8 mouse cellular contexts compared by ENCODE assay signal in genomic region chr8:8969112-8969950, GRCm38 (mm10).
DNase-seq lines count a peak whose midpoint lies in the region; ATAC-seq lines count a peak whose summit lies in the region.

No protein-coding gene starts in this region.

- peak; percentile 45 to 46 for DNase-seq in heart, adult 18-20 months
- no peak for DNase-seq in heart, postnatal 4 days
- peak; percentile 22 for DNase-seq in adipocyte (ENCODE audit: low spot score)
- peak; percentile 66 for DNase-seq in lung, postnatal 25 days (ENCODE audit: low spot score)
- no peak for DNase-seq in right cerebral cortex, postnatal 10 days (ENCODE audit: low spot score in 2 of 2)
- DNase-seq in yolk sac, embryonic 10.5 days (ENCODE audit: low spot score), result no peak
- no peak for DNase-seq in left cerebral cortex, postnatal 4 days

- intact Hi-C loops in left cerebral cortex, postnatal 4 days (cut with DNase I), result no loop called here

- peak; percentile 64 for ATAC-seq in granulocyte monocyte progenitor cell, adult 5-6 weeks (replicated peaks; ENCODE audit: poor library complexity, severe bottlenecking)

Comparison
In these comparisons a context has a peak if more than half of its experiments do, and no peak if none do; other contexts are left out.
1. DNase-seq: peak in heart, adult 18-20 months (2 of 2), adipocyte (single experiment) and lung, postnatal 25 days (single experiment); none in heart, postnatal 4 days (single experiment), right cerebral cortex, postnatal 10 days (0 of 2), yolk sac, embryonic 10.5 days (single experiment) and left cerebral cortex, postnatal 4 days (single experiment).